Mouse (Mus musculus) thymus, postnatal 36 days (tissue): ENCODE measurements at regions not wholly inside any gene's neighbourhood (a gene's known extent, or its start where the extent isn't known, plus 50 kb on each side); places are given as distances from the start of the nearest gene placed in this dataset.

Source experiments
- DNase-seq, 2 experiments: peaks; one replicate each; pipeline ENCODE4 v3.0.0; 2022; ENCODE audit warnings: mixed read lengths in 2 of 2

DNA sequence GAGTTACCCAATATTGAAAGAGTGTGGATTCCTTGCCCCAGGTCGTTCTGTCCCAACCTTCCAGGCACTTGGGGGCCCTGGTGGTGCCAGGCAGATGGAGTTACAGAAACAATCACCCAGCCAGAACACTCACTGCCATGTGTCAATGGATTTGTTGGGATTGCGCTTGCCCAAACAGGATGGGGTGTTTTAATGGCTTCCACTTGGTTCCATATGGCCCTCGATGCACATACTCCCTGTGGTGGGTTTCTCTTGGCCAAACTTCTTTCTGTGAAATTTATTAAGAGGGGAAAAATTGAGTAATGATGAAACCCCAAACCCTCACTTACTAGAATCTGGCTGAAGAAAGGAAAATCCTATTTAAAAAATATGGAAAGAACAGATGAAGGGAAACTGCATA lies 146.8 kb downstream of the Spata18 start:
- DNase-seq: no peak

DNA sequence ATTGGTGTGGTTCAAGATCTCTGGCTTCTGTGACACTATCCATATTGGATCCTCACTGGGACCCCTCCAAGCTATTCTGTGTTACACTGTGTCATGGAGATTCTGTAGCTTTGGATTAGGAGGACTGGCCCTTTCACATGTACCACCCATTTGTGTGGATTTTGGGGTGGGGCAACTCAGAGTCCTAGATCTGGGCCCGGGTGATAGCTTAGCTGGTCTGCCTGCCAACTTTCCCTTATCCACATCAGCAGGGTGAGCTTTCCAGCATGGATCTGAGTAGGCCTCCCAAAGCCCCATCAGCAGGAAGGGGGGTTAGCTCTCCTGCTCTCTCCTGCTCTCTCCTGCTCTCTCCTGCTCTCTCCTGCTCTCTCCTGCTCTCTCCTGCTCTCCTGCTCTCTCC lies 152.3 kb downstream of the Spata18 start:
- DNase-seq: no peak

DNA sequence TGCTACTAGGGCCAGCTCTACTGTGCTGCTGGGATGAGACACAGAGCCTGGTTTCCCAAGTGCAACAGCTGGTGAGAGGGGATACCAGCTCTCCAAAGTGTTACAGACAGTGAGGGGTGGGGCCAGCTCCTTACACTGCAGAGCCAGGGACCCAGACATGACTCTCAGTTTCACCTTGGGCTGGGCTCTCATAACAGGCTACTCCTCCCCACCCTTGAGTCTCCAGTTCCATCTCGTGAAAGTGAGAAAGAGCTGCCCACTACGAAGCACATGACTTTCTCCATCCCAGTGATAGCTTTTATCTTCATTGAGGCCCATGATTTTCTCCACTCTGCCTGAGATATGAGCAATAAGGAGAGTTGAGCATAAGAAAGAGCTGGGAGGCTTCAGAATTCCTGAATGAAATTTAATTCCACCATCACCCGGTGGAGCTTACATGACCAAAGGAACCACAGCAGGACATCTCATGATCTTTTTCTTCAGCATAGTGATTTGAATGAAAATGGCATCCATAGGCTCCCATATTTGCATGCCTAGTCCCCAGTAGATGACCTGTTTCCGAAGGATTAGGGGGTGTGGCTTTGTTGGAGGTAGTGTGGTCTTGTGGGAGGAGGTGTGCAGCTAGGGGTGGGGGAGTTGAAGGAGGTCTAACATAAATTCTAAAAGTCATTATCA lies 153.5 kb downstream of the Spata18 start:
- DNase-seq: no peak

DNA sequence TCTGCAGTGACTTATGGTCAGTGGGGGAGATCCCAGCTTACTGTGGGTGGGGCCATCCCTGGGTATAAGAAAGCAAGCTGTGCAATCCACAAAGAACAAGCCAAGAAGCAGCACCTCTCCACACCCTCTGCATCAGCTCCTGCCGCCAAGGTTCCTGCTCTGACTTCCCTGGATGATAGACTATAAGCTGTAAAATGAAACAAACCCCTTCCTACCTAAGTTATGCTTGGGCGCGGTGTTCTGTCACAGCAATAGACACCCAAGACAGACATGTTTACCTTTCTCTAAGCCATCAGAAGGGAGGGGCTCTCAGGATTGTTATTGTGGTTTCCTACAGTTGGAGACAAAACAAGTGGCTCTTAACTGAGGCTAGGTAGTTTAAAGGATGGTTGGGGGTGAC lies 159.5 kb downstream of the Spata18 start:
- DNase-seq: no peak

DNA sequence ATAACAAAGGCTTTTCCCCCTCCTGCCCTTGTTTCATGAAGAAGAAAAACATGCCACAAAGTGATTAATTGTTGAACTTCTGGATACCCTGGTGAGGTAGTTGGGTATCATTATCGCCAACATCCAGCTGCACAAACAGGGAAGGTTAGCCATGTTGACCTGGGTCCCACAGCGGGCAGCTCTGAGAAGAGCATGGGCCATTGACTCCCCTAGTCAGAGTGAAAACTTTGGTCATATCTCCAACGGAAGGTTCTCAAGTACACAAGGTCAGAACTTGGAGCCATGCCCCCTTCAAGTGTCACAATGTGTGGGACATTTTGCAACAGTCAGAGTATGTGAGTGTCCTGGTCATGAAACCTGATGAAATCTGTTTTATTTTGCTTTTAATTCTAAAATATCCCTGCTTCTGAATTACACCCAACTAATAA lies 159.9 kb downstream of the Spata18 start:
- no peak for DNase-seq

DNA sequence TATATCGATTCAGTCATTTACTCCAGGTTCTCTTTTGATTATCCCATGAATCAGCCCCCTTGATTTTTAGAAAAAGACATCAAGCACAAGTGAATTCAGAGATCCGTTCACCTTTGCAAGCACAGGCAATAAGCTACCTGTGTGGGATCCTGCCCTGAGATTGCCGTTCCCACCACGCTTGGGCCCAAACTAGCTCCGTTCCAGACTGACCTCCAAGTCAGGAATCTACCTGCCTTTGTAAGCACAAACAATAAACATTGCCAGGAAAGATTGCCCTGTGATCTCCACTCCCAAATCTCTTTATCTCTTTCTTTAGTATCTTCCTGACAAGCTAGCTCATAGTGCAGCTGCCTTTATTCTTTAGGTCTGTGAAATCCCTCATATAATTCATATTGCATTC lies 164.6 kb downstream of the Spata18 start:
- DNase-seq: no peak

DNA sequence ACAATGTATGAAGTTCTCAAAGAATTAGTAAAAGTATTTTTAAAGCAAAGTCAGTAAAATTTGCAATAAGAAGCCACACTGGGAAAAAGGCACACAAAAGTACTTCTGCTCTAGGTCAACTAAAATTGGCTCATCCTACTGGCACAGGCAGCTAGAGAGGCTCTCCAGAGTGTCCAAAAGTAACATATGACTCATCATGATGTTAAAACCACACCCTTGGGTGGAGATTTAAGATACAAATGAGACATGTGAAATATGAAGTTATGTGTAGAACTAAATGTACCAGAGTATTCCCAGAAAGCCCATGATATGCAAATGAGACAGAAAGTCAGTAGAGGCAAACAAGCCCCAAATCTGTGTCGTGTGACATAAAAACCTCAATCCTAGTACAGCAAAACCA lies 166.0 kb downstream of the Spata18 start:
- DNase-seq: no peak

DNA sequence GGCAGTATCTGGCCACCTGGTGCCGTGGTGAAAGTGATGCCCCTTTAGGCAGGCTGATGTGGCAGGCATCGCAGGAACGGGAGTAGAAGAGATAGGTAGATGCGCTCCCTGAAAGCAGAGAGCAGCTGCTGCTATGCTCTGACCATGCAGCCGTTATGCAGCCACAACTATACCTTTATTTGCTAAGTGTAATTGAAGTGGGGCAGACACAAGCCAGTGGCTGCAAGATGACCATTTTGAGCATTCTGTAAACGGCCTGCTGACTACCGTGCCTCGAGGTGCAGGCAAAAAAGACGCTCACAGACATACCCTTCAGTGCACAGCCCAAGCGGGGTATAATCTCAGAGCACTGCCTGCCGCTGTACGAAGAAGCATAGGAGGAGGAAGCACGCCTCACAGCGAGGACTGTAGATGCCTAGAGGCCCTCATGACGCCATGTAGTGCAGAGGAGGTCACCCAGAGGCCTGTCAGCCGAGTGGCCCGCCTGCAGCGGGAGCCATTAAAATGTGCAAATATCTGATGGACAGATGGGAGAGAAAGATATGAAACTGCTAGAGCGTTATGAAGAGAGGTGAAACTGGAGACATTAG lies 170.9 kb downstream of the Spata18 start:
- DNase-seq: no peak

DNA sequence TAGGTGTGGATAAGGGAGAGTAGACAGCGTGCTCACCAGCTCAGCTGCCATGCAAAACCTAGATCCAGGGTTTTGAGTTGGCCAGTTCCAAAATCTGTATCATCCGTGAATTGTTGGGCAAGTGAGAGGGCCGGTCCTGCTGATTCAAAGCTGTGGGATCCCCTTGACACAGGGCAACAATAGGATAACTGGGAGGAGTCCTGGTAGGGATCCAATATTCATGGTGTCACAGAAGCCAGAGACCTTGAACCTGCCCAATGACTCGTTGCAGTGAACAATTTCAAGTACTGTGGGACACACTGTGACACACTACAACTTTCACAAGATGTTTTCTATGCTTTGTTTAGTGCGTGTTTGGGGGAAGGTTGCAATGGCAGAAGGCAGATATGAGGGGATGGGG lies 172.2 kb downstream of the Spata18 start:
- no peak for DNase-seq

DNA sequence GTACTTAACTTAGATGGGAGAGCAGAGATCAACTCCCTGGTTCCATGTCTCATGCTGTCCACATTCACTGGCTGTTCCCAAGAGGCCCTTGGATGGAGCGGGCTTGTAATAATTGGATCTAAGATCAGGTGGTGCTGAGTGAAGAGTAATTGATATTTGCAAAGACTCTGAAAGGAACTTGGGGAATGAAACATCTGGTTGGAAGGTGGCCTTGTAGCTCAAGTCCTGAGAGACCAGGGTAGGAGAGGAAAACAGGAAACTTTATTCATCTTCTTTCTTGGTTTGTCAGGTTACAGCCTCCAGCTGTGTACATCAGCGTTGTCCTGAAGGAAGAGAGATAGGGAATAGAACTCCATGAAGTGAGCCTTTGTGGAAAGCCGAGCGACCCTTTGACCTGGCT lies 175.8 kb downstream of the Spata18 start:
- DNase-seq: no peak

DNA sequence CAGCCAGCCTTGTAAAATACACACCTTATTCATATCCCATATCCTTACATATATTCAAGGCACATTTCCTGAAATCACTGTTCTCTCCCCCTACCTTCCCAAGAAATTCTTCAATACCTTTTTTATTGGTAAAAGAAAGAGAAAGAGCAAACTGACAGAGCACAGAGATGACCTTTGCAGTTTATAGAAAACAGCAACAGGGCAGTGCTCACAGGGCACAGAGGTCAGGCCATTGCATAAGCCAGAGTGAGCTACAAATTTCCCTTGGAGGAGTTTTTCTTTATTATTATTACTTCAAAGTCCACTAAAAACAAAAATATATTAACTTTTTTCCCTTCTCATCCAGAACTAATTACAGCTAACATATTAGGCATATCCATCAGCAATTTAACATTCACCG lies 182.5 kb downstream of the Spata18 start:
- no peak for DNase-seq

DNA sequence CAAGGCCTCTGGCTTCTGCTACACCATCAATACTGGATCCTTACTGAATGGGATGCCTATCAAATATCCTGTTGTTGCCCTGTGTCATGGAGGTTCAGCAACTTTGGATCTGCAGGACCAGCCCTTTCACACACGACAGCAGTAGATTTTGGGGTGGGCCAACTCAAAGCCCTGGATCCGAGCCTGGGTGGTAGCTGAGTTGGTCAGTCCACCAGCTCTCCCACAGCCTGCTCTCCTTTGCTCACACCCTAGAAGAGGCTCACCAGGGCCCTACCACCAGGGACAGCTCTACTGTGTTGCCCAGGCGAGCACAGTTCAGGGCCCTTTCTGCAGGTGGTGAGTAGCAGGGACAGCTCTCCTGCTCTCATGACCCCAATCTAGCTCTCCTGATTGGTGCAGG lies 192.6 kb downstream of the Spata18 start:
- DNase-seq: no peak

DNA sequence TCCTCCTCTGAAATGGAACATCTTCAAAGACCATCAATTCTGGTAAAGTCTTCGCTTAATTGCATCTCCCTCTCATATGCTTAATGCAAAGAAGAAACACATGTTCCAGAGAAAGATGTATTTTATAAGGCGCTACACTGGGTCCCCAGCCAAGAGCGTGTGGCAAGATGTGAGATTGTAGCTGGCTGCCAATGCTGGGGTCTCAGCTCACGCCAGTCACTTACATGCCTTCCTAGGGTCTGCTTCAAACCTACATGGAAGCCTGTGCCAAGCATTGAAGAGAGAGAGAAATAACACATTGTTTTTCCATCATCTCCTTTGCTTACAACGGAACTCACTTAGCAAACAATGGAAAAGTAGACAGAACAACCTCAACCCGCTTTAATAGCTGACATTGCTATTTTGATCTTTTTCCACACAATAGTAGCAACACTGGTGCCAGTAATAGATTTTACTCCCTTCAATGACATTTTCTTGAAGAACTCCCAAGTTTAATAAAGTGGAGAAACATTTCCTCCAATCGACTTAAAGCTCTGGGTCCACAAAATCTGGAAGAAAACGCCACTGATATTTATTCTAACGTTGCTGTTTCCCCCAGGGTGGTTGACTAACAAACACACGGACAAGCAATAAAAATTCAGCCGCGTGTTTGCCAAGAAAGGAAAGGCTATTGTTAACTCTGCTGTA lies 195.1 kb downstream of the Spata18 start:
- DNase-seq: no peak

DNA sequence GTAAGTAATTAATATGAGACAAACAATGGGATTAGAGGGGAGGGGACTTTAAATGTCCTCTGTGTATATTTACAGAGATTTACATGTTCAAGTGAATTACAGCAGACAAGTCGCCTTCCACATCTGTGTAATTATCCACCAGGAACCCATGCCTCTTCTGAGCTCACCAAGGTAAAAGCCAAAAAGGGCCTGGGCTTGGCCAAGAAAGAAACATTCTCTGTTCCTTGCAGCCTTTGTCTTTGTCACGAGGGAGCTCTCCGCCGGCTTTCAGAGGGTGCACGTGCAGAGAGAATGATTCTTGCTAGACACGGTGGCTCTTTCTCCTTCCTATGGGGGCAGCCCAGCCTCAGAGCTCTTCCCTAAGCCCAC lies 195.6 kb downstream of the Spata18 start:
- no peak for DNase-seq

DNA sequence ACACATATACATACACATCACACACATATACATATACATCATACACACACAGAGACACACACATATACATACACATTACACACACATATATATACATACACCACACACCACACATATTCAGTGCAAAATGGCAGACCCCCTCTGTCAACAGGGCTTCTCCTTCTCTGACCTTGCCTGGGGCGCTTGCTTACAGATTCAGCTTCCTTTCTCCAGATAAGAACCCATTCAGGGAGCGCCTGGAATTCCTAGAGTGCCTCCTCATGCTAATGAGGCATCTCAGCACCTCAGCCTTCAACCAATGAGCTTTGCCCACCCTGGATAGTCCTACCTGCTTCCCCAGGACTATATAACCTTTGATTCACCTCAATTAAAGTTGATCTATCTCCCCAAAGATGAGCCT lies 200.3 kb downstream of the Spata18 start:
- no peak for DNase-seq

DNA sequence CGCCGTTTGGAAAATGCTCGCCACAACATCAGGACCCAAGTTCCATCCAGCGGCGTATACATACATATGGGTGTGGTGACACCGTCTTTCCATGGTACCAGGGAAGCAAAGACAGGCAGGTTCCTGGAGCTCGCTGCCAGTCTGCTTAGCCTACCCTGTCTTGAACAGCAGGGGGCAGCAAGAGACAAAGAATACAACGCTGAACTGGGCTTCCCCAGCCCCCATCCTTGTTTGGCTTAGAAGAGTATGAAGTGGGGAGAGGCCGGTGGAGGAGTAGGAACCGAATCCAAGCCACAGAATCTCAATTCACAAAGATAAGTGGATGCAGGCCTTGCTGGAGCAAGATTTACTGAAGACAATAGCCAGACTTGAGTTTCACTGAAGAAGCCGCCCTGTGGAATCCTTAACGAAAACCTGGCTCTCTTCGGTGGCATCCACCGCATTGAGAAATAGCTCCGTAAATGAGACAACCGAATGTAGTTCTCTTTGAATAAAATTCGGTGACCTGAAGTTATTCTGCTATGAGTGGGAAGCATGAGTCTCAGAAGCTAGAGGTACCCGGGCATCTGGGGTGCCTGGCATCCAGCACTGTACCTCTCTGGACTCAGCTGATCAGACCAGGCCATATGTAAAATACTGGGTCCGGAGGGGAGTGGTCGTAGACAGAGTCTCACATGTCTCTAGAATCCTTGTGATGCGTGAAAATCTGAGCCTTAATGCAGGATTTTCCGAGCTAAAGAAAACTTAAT lies 203.0 kb downstream of the Spata18 start:
- DNase-seq: peak; percentile 23 to 30

DNA sequence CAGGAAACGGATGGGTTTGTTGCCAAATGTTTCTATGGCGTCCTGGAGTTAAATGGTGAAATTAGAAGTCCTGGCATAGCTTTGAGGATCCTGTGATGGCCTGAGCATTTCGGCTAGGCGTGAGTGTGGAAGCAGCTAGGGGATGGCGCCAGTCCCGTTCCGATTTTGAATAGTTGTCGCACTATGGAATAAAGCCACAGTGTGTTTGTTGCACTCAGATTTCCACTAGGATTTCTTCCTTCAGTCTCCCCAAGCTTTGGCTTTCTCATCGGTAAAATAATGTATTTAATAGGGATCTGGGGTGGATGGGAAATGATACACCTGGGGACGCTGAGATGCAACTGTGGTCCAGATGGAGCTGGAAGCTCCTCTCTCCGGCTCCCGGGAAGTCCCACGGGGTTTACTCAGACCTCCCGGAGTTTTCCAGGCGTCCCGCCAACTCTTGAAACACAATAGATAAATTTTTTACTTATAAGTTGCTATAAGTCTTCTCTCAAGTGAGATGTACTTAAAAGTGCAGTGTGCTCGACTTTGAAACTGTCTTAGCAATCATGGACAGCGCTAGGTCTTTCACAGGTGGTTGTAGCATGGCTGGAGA lies 203.7 kb downstream of the Spata18 start:
- DNase-seq: no peak

DNA sequence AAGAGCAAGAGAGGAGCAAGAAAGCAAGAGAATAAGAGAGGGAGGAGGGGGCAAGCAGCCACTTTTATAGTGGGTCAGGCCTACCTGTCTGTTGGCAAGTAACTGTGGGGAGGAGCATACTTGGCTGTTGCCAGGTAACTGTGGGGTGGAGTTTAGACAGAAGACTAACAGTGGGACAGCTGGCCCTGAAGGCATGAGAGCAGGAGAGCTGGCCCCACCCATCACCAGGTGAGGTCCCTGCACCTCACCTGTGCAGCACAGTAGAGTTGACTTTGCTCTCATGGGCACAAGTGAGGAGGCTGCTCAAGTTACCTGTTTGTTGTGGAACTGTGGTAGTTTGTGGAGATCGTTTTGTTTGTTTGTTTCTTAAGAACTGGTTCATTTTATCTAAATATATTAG lies 208.1 kb downstream of the Spata18 start:
- DNase-seq: no peak

DNA sequence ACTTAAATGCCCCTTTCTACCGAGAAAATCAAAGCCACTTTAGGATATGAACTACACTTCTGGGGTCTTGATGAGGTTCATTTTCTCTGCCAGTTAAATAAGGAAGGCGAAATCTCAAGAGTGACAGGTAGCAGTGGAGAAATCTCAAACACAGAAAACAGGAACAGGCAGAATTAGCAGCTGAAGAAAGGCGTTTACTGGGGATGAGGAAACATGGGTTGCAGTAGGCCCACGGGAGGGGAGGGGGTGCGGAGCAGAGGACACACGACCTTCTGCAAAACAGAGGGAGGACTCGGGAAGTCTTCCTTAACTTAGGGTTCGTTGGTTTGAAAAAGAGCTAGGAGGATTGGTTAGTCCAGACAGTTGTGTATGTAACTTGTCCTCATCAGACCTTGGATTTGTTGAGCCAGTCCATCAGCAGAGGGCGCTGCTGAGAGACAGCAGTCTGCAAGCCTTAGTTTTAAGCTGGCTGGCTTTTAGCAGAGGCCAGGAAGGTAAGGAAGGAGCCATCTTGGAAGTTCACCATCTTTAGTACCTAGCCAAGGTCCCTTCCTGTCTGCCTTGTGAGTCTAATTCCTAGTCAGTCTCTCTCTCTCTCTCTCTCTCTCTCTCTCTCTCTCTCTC lies 204.0 kb downstream of the Usp46 start:
- peak; percentile 26 to 36 for DNase-seq

DNA sequence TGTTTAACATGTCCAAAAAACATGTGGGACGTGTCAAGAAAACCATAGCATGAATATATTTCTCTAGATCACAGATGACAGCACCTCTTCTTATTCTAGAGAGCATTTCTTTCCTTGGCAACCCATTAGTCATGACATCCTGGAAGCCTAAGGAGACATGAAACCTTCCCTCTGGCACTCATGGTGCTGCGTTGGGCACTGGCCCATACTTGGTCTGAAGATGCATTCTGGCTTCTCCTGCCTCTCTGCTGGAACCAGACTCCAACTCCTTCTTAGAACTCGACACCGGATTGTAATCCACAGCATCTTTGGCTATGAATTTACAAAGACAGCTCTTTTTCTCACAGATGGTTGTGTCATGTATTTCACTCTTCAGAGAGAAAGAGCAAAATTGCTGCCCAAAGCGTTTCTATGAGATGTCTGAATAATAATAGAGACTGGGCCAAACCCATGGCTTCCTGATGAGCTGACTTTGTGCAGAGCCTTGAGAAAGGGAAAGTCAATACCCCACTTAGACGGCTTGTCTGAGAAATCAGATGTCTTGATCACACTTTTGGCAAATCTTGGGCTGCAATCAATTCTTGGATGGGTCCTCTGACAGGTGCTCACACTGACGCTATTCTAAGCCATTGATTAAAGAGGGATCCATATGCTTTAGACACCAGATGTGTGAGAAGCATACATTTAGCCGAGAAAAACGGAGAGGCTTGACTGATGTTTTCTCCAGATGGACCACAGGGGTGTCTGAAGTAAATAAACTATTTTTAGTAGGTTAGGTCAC lies 195.4 kb downstream of the Usp46 start:
- DNase-seq: no peak

DNA sequence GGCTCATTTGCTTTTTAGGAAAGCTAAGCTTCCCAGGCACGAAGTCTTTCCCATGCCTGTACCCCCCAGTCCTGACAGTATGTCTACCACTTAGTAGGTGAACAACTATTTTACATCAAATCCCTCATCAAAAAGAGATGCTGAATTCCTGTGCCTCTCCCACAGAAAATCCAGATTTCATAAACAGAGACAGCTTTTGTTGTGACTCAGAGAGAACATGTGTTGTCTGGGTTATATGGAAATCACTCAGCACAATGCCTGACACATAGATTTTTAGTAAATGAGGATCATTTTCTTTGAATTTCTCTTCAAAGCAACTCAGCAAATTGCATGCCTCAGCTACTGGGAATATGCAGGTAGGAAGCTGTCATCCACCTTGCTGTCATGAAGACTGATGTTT lies 193.5 kb downstream of the Usp46 start:
- DNase-seq: no peak

DNA sequence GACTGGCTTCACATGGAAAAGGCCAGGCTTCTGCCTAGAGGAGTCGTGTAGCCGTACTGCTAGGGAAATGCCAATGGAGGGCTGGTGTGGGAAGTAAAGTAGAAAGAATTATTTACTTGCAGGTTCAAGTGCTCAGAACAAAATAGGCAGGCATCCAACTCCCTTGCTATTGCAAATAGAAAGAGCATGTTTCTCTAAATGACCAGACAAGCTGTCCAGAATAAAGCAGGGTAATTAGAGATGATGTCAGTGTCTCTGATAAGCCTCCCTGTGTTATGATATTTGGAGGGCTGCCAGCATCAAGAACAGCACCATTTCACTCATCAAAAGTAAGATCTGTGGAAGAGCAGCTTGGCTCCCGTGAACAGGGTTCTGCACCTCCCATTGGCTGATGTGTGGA lies 192.4 kb downstream of the Usp46 start:
- DNase-seq: no peak
